Mouse (Mus musculus): ENCODE data around the gene Shb.

- TF ChIP-seq EP300 (IDR thresholded peaks at IDR 0.05; ENCODE audit: low read length) (no peak), NELFE (IDR thresholded peaks at IDR 0.05; ENCODE audit: low read depth, low read length) (no peak), POLR2A (IDR thresholded peaks at IDR 0.05; ENCODE audit: low read depth, low read length) (no peak), SMC3 (IDR thresholded peaks at IDR 0.05; ENCODE audit: low read depth, low read length) (no peak), MAX (IDR thresholded peaks at IDR 0.05; ENCODE audit: low read length) (no peak), USF1 (IDR thresholded peaks at IDR 0.05; ENCODE audit: low read depth, low read length) (no peak), CTCF (conservative IDR thresholded peaks at IDR 0.05 in 1 of 2, IDR thresholded peaks at IDR 0.05 in 1 of 2; ENCODE audit: low read depth in 2 of 2, low read length in 2 of 2) (no peak), HCFC1 (IDR thresholded peaks at IDR 0.05; ENCODE audit: low read depth, low read length) (no peak), USF2 (conservative IDR thresholded peaks at IDR 0.05; ENCODE audit: low read depth, low read length) (no peak), CHD1 (IDR thresholded peaks at IDR 0.05; ENCODE audit: low read depth, low read length) (no peak), JUND (conservative IDR thresholded peaks at IDR 0.05; ENCODE audit: low read depth, low read length) (no peak), ZNF384 (IDR thresholded peaks at IDR 0.05; ENCODE audit: low read depth, low read length) (no peak)
Observed at GRCm38 (mm10) chr4:45453271-45453851, 78.9 kb downstream of the Shb start.

Measured in CH12.LX (cell line).